Mouse (Mus musculus) kidney, postnatal 4 days (tissue): ENCODE data around the gene Il31ra.
"Not testable (repeated sequence)": the region's sequence is repeated elsewhere in the genome, so short reads cannot be mapped to it uniquely, and the experiment has no call there.

Experiments used
- DNase-seq, 2 experiments: peaks; one replicate each; pipeline ENCODE4 v3.0.0; 2021; ENCODE audit warnings: mixed read lengths in 2 of 2

The Il31ra gene

DNA sequence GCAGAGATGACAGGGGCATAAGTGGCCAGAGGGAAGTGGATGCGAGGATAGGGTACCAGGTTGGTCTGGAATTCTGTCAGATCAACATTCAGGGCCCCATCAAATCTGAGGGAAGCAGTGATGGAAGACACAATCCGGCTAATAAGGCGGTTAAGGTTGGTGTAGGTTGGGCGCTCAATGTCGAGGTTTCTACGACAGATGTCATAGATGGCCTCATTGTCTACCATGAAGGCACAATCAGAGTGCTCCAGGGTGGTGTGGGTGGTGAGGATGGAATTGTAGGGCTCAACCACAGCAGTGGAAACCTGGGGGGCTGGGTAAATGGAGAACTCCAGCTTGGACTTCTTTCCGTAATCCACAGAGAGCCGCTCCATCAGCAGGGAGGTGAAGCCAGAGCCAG lies at the start of gene Il31ra:
Il31ra (minus strand) TSS at position 101 of the 400 bp plus-strand sequence.
- DNase-seq, result not testable (repeated sequence)

DNA sequence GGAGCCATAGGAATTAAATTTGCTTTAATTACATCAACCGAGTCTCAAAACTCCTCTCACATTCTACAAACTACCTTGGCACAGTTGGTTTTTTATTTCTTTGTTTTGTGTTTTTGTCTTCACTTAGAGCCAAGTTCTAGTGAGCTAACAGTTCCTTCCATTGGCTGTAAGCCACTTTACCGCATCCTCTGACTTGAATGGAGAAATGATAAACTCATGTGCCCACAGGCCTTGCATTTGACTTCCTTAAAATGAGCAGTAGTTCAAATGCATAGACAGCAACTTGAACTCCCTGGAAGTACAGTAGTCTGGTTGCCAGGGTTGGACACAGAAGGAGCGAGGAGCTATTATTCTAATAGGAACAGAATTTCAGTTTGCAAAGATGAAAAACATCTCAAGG lies 48.7 kb upstream of the Il31ra start:
- DNase-seq, result no peak

DNA sequence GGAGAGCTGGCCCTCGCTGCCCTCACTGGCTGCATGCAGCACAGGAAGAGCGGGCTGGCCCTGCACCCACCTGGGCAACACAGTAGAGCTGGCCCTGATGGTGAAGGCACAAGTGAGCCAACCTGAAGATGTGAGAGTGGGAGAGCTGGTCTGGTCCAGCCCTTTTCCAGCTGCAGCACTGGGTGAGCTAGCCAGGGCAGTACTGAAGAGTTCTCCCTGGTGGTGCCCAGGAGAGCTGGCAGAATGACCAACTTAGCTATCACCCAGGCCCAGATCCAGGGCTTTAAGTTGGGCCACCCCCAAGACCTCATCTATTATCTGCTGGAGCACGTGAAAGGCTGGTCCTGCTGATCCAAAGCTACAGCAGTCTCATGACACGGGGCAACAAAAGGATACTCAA lies 45.0 kb upstream of the Il31ra start:
- no peak for DNase-seq

DNA sequence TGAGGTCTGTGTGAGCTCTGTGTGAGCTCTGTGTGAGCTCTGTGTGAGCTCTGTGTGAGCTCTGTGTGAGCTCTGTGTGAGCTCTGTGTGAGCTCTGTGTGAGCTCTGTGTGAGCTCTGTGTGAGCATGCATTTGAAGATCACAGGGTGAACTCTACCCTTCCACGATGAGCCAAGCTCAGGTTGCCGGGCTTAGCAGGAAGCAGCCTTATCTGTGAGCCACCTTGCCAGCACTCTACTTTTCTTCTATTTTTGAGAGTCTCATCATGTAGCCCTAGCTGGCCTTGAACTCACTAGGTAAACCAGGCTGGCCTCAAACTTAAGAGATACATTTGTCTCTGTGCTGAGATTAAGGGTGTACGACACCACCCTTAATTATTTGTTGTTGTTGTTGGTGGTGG lies 42.3 kb upstream of the Il31ra start:
- DNase-seq, result no peak

DNA sequence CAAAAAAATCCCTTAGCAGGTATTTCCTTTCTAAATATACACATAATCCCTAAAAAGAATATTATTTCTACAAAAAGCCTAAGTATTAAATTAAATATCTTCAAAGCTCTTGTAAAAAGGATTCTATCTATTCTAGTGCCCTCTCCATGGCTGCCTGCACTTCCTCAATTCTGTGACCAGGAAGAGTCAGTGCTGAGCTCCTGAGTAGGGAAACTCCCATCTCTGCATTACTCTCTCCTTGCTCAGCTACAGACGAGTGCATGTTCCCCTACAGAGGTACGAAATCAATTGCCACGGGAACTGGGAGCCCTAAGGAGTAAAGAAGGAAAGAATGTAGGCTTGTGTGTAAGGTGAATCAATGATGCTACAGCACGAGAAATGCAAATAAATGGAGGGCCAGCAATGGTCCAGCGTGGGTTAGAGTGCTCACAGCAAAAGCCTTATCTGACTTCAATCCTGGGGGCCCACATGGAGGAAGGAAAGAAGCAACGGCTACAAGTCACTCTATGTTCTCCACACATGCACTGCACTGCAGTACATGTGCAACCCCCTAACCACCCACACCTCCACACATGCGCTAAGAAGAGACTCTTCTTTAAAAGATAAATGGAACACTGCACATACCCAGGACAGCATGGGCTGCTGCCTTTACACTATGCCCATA lies 41.1 kb upstream of the Il31ra start:
- no peak for DNase-seq

DNA sequence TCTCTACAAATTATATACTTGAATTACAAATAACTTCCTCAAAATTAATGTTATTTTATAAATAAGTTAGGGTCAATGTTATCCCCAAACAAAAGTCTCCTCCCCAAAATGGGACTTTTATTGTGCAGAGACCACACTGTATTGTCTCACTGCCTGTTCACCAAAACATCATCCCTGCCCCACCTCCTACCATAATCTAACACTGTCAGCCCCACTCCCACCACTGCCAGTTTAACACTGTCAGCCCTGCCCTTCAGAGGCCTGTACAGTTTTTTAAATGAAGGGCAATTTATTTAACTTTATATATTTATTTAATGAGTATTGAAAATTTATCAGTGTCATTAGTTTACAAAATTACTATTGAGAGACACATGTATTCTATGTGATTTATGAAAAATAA lies 31.4 kb upstream of the Il31ra start:
- DNase-seq, result no peak

DNA sequence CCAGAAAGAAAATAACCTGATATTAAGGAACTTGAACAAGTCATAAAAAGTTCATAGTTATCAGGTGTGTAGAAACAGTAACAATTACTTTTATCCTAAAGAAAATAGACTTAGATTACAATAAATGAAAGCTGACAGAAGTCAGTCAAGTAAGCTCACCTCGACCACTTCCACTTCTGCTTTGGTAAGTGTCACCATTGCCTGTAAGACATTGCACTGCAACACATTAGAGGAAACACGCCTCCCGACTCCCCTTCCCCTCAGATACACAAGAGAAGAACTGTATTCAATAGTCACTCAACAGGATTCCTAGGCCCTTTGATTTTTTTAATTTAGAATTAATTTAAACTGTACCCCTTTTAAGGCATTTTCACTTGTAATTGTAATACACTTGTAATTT lies 30.5 kb upstream of the Il31ra start:
- no peak for DNase-seq

DNA sequence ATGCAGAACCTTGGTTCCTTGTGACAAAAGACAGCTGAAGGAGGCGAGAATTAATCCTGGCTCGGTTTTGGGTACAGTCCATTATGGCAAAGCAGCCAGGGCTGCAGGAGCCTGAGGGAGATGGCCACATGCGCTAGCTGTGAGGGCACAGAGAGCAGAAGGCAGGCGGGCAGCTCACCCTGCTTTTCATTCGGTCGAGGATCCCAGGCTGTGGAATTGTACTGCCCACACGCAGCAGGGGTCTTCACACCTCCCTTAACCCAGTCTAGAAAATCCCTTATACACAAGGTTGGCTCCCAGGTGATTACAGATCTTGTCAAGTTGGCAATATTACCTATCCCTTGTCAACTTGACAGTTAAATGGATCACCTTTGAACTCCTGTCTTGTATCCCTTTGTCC lies 29.5 kb upstream of the Il31ra start:
- DNase-seq, result no peak

DNA sequence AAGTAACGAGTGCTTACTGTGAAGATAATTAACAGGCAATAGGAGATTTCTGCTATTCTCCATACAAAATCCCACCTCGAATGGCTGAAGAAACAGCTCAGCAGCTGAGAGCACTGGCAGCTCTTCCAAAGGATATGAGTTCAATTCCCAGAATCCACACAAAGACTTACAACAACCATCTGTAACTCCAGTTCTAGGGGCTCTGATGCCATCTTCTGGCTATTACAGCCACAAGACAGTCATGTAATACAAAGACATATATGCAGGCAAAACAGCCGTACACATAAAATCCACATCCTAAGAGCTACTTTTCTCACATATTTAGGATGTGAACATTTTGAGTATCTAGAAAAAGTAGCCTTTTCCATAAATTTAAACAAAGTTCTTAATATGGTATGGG lies 27.4 kb upstream of the Il31ra start:
- DNase-seq, result no peak

DNA sequence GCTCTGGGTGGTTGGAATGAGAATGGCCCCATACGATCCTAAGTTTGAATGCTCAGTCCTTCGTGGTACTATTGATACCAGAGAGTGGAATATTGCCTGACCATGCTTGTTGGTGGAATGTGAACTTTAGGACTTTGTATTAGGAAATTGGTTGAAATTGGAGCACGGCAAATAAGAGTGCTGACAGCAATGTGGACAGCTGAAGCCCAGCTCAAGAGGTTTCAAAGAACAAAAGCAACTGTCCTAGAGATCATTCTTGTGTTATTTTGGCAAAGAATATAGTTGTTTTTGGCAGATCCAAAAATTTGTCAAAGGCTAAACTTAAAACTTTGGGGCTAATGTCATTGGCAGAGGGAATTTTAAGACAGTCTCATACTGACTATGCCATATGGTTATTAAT lies 14.4 kb upstream of the Il31ra start:
- no peak for DNase-seq

DNA sequence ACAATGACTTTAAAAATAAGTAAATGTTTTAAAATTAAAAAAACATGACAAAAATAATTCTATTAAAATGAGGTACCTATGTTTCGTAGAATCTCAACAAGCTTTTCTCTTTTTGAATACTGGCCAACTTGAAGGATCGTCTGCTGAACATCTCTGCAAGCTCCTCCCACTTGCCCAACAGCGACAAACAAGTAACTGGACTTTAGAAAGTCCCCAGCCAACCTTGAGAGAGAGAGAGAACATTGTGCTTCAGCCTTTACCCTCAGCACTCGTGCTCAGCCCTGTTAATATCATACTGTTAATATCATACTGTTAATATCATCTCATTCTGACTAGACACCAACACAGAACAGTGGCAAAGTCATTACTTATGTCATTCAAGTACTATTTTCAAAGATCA lies 10.3 kb upstream of the Il31ra start:
- no peak for DNase-seq

DNA sequence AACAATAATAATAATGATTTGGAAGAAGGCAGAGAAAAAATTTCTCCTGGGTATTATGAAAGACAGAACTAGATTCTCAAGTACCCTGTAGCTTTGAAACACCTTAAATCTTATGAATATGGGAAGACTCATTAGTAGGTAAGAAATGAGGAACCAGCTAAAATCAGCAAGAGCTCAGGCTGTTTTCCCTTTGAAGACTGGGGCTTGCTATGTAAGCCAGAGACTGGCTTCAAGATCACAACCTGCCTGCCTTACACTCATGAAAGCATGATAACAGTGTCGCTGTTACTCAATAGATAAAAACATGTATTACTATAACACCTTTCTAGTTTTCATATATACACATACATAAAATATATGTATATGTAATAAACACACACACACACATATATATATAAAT lies 9.7 kb upstream of the Il31ra start:
- no peak for DNase-seq

DNA sequence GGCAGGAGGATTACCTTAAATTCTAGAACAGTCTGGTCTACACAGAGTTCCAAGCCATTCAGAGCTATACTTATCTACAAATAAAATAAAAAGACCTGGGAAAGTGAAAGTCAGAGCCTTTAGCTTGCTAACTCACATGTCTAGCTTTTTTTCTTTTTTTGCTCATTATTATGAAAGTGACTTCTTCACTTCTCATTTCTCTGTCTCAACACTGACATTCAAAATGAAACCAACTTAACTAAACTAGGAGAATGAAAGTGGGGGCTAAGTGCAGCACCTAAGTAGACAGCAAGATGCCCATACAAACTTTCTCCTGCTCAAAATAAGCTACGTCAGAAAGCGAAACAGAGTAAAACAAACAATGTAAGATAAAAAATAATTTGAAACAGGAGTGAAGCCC lies 8.4 kb upstream of the Il31ra start:
- DNase-seq, result no peak

DNA sequence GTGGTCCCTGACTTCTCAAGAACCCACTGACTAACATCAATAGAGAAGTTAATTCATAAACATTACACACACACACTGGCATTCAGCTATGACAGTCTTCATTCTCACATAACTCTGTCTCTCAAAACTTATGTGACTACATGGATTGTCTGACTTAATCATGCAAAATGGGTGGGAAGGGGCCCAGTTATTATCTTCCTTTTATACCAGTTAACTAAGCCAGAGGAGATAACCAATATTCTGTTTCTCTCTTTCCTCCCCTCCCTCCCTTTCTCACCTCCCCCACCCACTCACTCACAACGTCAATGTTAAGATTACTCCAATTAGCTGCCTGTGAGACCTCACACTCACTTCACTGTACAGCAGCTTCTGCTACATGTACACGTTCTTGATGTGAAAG lies 3.9 kb downstream of the Il31ra start:
- no peak for DNase-seq

DNA sequence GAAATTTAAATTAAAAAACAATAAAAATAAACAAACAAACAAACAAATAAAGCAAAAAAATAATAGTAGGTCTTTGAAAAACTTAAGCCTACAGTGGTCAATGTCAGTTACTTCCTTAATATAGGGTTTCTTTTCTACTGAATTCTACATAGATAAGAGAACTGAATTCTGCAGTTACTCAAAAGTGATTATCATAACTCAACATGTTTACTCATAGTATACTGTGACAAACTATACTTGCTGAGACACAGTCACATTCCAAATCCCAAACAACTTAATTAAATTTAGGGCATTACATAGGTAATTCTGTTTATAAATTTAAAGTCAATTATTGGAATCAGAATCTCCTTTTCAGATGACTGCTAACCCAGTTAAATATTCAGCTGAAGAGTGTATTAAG lies 4.5 kb downstream of the Il31ra start:
- DNase-seq, result no peak

DNA sequence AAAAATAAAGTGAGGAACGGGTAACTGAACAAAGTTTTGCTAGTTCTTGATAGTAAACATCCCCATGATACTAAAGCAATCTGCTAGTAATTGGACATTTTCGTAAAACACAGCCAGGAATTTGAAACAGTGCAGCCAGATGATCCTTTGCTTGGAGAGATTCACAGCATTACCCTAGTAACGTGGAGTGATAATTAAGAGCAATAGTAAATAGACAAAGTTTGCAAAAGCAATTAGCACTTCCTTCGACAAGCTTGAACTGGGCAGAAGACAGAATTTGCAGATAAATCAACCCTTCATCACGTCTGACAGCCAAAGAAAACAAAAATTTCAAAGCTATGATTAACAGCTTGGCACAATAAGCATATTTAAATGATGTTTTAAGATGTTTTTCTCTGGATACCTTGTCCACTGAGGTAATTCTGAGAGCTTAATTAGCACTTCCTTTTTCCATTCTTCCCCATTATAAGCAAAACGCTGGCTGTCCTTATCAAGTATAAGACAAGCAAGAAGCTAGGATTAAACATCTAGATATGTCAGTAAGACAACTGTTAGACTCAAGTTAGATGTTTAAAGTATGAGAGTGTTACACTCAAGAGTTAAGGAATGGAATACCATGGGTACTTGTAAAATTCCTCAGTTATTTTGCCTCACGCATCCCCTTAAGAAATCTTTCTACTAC lies 9.5 kb downstream of the Il31ra start:
- DNase-seq, result no peak

DNA sequence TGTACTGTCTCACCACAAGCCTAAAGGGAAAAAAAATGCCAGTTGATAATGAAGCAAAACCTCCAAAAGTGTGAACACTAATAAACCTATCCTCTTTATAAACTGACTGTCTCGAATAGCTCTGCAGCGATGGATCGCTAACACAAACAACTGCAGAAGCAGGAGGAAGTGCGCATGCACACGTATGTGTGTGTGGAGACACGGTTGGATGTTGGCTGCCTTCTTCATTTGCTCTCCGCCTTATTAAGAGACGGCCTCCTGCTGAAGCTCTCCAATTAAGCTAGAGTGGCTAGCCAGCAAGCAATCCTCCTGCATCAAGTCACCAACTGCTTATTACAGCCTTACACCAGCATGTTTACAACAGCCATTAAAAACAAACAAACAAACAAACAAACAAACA lies 11.9 kb downstream of the Il31ra start:
- DNase-seq, result no peak

DNA sequence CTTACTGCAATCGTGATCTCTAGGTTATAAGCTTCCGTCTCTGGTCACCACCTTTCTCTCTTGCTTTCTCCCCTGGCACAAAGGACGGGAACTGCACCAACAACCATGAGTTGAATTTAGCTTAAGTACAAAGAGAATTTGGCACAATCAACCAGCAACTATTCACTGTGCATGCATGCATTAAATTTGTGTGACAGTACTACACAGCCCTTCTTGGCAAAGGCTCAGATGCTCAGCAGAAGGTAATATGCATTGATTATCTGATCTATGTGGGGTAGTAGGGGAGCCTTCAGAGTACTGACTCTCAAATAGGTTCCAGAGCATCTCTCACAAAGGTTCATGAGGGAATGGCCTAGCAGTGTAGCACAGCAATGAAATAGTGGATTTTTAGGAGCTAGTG lies 12.4 kb downstream of the Il31ra start:
- no peak for DNase-seq

DNA sequence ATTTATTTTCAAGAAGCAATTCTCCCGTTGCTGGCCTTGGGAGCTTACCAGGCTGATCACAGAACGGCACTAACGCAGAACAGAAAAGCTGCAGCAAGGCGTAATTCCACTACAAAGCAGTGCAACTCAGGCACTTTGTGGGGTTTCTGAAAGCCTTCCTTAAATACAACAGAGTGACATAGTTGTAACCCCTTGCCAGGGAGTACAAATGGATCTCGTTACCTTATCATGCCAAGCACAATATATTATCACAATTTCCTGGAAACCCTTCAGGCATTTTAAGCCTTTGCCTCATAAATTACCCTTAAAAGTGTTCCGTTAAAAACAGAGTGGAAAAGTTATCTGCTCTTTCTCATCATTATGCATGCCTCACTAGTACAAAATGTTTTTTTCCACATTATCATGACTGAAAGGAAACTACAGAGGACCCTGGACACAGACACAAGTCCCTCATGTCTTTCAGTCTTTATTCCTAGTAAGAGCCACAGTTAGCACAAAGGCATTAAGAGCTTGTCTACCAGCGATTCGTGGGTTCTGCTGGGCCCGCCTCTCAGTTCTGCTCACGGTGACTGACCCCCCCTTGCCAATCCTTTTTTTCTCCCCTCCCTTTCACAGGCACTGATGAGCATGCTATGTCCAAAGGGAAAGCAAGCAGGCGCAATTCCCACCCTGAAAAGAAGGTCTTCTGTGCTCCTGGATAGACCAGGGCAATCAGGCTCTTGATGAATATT lies 13.4 kb downstream of the Il31ra start:
- no peak for DNase-seq

DNA sequence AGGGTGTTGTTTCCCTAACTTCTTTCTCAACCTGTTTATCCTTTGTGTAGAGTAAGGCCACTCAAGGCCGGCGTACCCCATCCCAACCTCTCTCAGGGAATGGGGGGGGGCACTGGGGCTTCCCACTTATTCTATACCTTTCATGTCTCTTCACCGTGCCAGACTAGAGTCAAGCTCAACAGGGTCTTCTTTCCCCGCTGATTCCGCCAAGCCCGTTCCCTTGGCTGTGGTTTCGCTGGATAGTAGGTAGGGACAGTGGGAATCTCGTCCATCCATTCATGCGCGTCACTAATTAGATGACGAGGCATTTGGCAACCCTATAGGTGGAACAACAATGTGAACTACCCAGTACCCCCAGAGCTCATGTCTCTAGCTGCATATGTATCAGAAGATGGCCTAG lies 16.1 kb downstream of the Il31ra start:
- DNase-seq, result peak; percentile 98 to 100

DNA sequence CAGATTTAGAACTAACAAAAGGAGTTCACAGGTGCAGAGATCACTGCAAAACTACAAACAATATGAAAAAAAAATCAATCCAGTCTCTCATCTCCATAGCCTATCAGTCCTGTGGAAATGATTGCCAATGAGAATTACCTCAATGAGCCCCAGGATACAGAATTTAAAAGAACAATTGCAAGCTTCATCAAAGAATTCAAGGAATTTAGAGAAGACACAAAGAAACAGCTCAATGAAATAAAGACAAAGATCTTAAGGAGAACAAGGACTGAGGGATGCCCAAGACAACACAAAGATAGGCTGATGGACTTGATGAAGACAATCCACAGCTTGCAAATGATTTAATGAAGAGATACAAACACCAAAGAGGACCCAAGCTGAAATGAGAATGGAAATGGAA lies 20.4 kb downstream of the Il31ra start:
- no peak for DNase-seq

DNA sequence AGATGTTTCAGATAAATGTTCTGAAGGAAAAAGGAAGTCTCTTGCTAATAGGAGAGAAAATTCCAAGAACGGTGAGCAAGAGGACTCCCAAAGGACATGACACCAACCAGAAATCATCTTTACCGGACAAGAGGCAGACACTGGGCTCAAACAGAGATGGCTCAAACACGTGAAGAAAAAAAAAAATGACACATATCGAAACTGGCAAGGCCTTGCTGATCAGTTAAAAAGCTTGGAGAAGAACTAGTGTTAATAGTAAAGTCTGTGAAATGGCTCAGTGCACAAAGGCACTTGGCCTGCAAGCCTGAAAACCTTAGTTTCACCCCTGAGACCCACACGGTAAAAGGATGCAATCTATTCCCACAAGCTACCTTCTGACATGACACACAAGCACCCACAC lies 23.4 kb downstream of the Il31ra start:
- no peak for DNase-seq

DNA sequence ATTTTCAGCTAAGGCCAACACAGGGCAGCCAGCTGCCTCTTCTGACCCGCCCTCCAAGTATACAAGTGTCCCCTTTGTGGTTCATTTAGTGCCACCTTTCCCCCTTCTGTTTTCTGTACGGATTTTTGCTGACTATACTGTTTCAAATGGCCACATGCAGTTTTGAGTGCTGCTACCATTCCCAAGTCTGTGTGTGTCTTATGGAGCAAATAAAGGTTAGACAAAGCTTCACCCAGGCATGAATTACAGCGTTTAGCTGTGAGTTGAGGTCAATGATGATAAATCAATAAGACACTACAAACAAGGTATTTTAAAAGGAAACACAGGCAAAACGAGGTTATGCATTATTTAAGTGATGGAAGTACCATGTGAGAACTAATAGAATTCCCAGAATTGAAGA lies 24.6 kb downstream of the Il31ra start:
- no peak for DNase-seq

DNA sequence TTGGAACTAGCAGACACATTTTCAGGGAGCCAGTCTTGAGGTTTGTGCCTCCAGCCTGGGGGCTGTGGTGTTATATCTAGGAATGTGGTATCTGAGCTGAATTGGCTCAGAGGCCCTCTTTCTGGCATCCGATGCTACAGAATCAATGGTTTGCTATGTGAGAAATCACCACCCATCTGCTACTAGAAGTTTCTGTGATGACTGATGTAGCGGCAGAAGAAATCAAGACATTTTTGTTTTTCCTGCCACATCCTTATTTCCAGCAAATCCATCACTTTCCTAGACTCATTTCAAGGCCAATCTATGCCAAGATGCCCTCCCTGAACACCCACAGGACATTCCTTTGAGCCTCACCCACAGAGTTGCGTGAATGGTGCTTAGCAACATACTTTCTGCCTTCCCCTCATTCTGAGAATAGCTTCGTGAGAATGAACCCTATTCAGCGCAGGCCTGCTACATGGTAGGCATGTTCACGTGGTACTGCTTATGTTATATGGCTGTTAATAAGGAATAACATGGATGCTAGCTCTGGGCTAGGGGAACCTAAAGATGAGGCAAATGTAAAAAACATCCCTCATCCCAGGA lies 33.5 kb downstream of the Il31ra start:
- DNase-seq, result no peak
